Mouse (Mus musculus): ENCODE measurements around the gene Cnmd. TPM values are rescaled to one million over a fixed set of nuclear protein-coding genes. Genes with fewer than 3 reads are reported as not detected.

Cnmd gene
- polyA plus RNA-seq, 1 experiment, result 0.09 TPM

DNA sequence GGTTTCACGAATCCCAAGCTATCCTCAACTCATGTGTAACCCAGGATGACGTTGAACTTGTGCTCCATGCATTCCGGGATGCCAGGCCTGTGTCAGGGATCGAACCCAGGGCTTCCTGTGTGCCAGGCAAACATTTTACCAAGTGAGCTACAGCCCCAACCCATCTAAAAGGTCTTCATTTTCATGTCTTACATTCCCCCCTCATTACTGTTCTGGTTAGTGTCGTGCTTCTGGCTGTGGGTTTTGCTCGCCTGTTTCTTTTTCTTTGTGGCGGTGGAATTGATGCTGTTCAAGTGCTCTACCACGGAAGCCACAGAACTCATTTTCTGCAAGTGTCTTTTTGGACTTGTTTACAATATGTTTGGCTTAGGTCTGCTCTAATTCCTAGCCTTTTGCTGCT, 71.1 kb downstream of the Cnmd start:
- no peak for TF ChIP-seq CTCF (conservative IDR thresholded peaks at IDR 0.05; ENCODE audit: insufficient read depth, insufficient read length, low read depth, low read length)
- TF ChIP-seq POLR2A (IDR thresholded peaks at IDR 0.05; ENCODE audit: low read depth, low read length), result no peak
- no peak overlapping the region for H3K27ac ChIP-seq (ENCODE audit: insufficient read depth, low read depth, low read length)
- no peak overlapping the region for H3K4me3 ChIP-seq (ENCODE audit: insufficient read depth, low read depth, low read length)
- peaks cover 8% of the 10 kb centered on the region for H3K4me1 ChIP-seq (ENCODE audit: control insufficient read depth, insufficient read depth, low read length)
- DNase-seq, result no peak
- H3K27me3 ChIP-seq (replicated peaks; ENCODE audit: control insufficient read depth, insufficient read depth, low read length), result no peaks in the 10 kb centered on the region
- H3K36me3 ChIP-seq (ENCODE audit: control insufficient read depth, insufficient read depth, low read length), result peaks cover 2% of the 10 kb centered on the region; the same call in 1 of the 2 replicates
- WGBS, result 92% methylated on average over 8 of the region's 8 CpGs

DNA sequence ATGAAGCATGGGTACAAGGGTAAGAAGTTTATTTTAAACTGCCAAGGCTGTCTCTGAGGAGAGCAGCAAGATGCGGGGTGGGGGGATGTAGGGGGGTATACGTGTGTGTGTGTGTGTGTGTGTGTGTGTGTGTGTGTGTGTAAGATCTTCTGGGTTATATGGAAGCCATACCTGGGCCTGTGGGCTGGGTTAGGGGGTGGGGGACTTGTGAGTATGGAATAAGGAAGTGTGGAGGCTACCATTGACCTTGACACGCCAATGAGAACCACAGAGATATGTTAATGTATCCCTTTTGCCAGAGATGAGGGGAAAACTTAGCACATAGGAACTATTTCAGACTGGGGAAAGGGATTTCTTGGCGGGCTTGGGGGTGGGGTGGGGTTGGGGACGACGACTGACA, 72.6 kb downstream of the Cnmd start:
- Histone ChIP-seq H3K36me3 (ENCODE audit: control insufficient read depth, insufficient read depth, low read length) (no peaks in the 10 kb centered on the region), H3K27me3 (replicated peaks; ENCODE audit: control insufficient read depth, insufficient read depth, low read length) (no peaks in the 10 kb centered on the region), H3K27ac (ENCODE audit: insufficient read depth, low read depth, low read length) (no peak overlapping the region), H3K4me1 (ENCODE audit: control insufficient read depth, insufficient read depth, low read length) (peaks cover 8% of the 10 kb centered on the region), H3K4me3 (ENCODE audit: insufficient read depth, low read depth, low read length) (no peak overlapping the region)
- TF ChIP-seq POLR2A (IDR thresholded peaks at IDR 0.05; ENCODE audit: low read depth, low read length), result no peak
- TF ChIP-seq CTCF (conservative IDR thresholded peaks at IDR 0.05; ENCODE audit: insufficient read depth, insufficient read length, low read depth, low read length), result no peak
- WGBS, result 88% methylated on average over 6 of the region's 6 CpGs
- no peak for DNase-seq

DNA sequence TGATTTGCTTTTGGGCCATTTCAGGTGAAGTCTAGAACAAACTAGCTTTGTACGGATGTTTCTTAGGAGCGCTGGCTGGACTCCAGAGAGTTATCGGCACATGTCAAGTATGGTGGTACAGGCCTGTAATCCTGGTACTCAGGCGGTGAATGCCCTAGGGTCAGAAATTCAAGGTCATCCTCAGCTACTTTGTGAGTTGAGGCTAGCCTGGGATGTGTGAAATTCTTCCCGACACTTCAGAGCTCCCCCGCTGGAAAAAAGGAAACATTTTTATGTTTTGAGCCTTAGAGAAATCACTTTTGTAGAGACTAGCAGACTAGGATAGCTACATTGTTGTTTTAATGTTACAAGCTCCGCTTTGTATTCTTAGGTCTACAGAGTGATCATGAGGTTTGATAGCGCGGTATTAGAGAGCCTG, 73.4 kb downstream of the Cnmd start:
- no peak for TF ChIP-seq CTCF (conservative IDR thresholded peaks at IDR 0.05; ENCODE audit: insufficient read depth, insufficient read length, low read depth, low read length)
- no peak for TF ChIP-seq POLR2A (IDR thresholded peaks at IDR 0.05; ENCODE audit: low read depth, low read length)
- Histone ChIP-seq H3K27me3 (replicated peaks; ENCODE audit: control insufficient read depth, insufficient read depth, low read length) (no peaks in the 10 kb centered on the region), H3K4me3 (ENCODE audit: insufficient read depth, low read depth, low read length) (no peak overlapping the region), H3K27ac (ENCODE audit: insufficient read depth, low read depth, low read length) (no peak overlapping the region), H3K36me3 (ENCODE audit: control insufficient read depth, insufficient read depth, low read length) (no peaks in the 10 kb centered on the region), H3K4me1 (ENCODE audit: control insufficient read depth, insufficient read depth, low read length) (peaks cover 8% of the 10 kb centered on the region)
- 81% methylated on average over 9 of the region's 9 CpGs for WGBS
- peak; percentile 12 for DNase-seq

DNA sequence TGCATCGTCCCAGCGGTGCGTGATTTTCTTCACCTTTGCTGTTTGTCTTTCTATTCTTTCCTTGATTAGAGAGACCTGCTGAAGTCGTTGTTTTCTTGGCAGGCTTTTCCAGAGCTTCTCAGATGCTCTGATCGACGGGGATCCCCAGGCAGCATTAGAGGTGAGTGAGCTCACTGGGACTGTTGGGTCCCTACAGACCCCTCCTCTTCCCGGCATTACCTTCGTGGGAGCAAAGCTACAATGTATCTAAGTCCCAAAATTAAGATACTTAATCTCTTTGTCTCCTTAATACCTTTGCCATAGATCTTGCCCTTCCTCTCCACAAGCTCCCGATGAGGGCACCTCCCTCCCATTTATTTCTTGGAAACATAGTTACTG, 74.1 kb downstream of the Cnmd start:
- Histone ChIP-seq H3K27ac (ENCODE audit: insufficient read depth, low read depth, low read length) (peak overlapping the region; percentile 41), H3K4me1 (ENCODE audit: control insufficient read depth, insufficient read depth, low read length) (peaks cover 8% of the 10 kb centered on the region), H3K36me3 (ENCODE audit: control insufficient read depth, insufficient read depth, low read length) (no peaks in the 10 kb centered on the region), H3K4me3 (ENCODE audit: insufficient read depth, low read depth, low read length) (peak overlapping the region; percentile 65), H3K27me3 (replicated peaks; ENCODE audit: control insufficient read depth, insufficient read depth, low read length) (no peaks in the 10 kb centered on the region)
- under 1% methylated on average over 9 of the region's 9 CpGs for WGBS
- DNase-seq, result no peak
- TF ChIP-seq CTCF (conservative IDR thresholded peaks at IDR 0.05; ENCODE audit: insufficient read depth, insufficient read length, low read depth, low read length), result no peak
- TF ChIP-seq POLR2A (IDR thresholded peaks at IDR 0.05; ENCODE audit: low read depth, low read length), result no peak

Other genes starting within 250 kb of the Cnmd start
- 4.5 and 5.0 TPM in 2 replicates for gene Kbtbd7, start 235.7 kb downstream of the Cnmd start, polyA plus RNA-seq (2012; rRNA removed)
- 0.14 and 0.15 TPM in 2 replicates for gene Kbtbd6, start 210.3 kb downstream of the Cnmd start, polyA plus RNA-seq (2012; rRNA removed)
- gene Elf1, start 181.0 kb downstream of the Cnmd start, polyA plus RNA-seq (2012; rRNA removed), result 15.3 and 15.4 TPM in 2 replicates
- gene Wbp4, start 180.7 kb downstream of the Cnmd start, polyA plus RNA-seq (2012; rRNA removed), result 4.7 and 5.0 TPM in 2 replicates
- gene Sugt1, start 74.5 kb downstream of the Cnmd start, polyA plus RNA-seq (2012; rRNA removed), result 6.8 and 10.6 TPM in 2 replicates
- gene Pcdh8, start 109.1 kb upstream of the Cnmd start, polyA plus RNA-seq (2012; rRNA removed), result 0.06 and 0.10 TPM in 2 replicates

Data from kidney, adult 2 months (tissue).